Mouse (Mus musculus) hindbrain, postnatal 0 days (tissue): ENCODE data around the gene Eprs. TPM values are rescaled to one million over a fixed set of nuclear protein-coding genes. Genes with fewer than 3 reads are reported as not detected.

ENCODE experiments used
- ATAC-seq: fragments of 200-750 bp; cut with Nextera tagmentation; 2 replicates; pipeline ENCODE4 v1.8.0; 2017; ENCODE audit warnings: mild to moderate bottlenecking, moderate TSS enrichment, moderate library complexity
- DNase-seq: peaks from one replicate; pipeline ENCODE4 v3.0.0-alpha.2; 2015; ENCODE audit warnings: low spot score
- H3K27ac ChIP-seq: fragments of 300-500 bp; sonication (generic); 2 replicates; pipeline ENCODE4 v1.5.1; 2014; ENCODE audit warnings: mild to moderate bottlenecking
- H3K27me3 ChIP-seq: fragments of 300-500 bp; sonication (generic); 2 replicates; pipeline ENCODE4 v1.6.1; 2014; ENCODE audit warnings: low read length, mixed read lengths; ENCODE audit not compliant: insufficient read depth
- H3K36me3 ChIP-seq: fragments of 300-500 bp; sonication (generic); 2 replicates; pipeline ENCODE4 v1.6.1; 2014; ENCODE audit warnings: low read length, mixed read lengths; ENCODE audit not compliant: insufficient read depth
- H3K4me1 ChIP-seq: fragments of 300-500 bp; sonication (generic); 2 replicates; pipeline ENCODE4 v1.6.1; 2014; ENCODE audit warnings: antibody characterized with exemption, low read length, mixed read lengths; ENCODE audit not compliant: insufficient read depth
- H3K4me2 ChIP-seq: fragments of 300-500 bp; sonication (generic); 2 replicates; pipeline ENCODE4 v1.6.1; 2014; ENCODE audit warnings: low read depth, mild to moderate bottlenecking, low read length, moderate library complexity, mixed read lengths
- H3K4me3 ChIP-seq: fragments of 300-500 bp; sonication (generic); 2 replicates; pipeline ENCODE4 v1.5.1; 2014; ENCODE audit warnings: low read length
- H3K9ac ChIP-seq: fragments of 300-500 bp; sonication (generic); replicated peaks from 2 replicates; pipeline ENCODE4 v1.6.1; 2014; ENCODE audit warnings: mild to moderate bottlenecking, low read length, moderate library complexity, mixed read lengths
- H3K9me3 ChIP-seq: fragments of 300-500 bp; sonication (generic); 2 replicates; pipeline ENCODE4 v1.6.1; 2016; ENCODE audit warnings: low read length, mixed read lengths
- CTCF ChIP-seq: IDR thresholded peaks from 2 replicates; pipeline ENCODE4 v1.5.1; 2016; ENCODE audit warnings: antibody characterized with exemption, control low read depth, low read depth
- WGBS: fragments of 180-500 bp; shearing (Covaris S2); extraction: QIAGEN DNeasy Blood & Tissue Kit; methylation state at CpG from one replicate; pipeline ENCODE4 v1.1.7; 2014; 5-methylcytosine and 5-hydroxymethylcytosine counted together
- polyA plus RNA-seq: library from polyadenylated mRNA; unstranded; fragments of >200 nt; fragmentation: Nextera tagmentation; extraction: Ambion mirVana; gene quantifications from 2 replicates; pipeline ENCODE4 v1.2.1, GENCODE M21; 2015
- total RNA-seq: library from RNA; depleted of rRNA; stranded (reverse); fragments of >200 nt; gene quantifications from 2 replicates; pipeline ENCODE4 v1.2.3, GENCODE M21; 2014

The Eprs gene
- total and polyA plus RNA-seq, 2 experiments from 2014 or later: 66.0 to 135 TPM

DNA sequence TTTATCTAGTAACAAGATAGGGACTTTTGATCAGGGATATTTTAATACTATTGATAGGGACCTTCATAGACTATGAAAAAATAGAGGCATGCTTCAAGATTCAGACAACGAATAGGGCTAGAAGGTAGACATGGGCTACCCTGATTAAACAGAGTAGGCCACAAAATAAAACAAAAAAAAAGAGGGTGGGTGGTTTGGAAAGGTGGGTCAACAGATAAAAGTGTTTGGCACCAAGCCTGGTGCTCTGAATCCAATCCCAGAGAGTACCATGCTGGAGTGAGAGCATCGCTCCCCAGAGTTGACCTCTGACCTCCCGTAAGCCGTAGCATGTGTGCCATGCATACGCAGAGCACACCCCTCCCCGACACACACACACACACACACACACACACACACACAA lies 89.6 kb downstream of the Eprs start:
- ATAC-seq (no peak), DNase-seq (no peak)
- Histone ChIP-seq H3K4me1 (peaks cover 12% of the 10 kb centered on the region), H3K4me3 (no peak overlapping the region), H3K36me3 (no peaks in the 10 kb centered on the region), H3K9ac (no peak overlapping the region), H3K9me3 (no peaks in the 10 kb centered on the region), H3K27me3 (no peaks in the 10 kb centered on the region), H3K27ac (no peak overlapping the region), H3K4me2 (no peak overlapping the region)
- WGBS: 92% methylated on average over 6 of the region's 6 CpGs
- no peak for TF ChIP-seq CTCF

DNA sequence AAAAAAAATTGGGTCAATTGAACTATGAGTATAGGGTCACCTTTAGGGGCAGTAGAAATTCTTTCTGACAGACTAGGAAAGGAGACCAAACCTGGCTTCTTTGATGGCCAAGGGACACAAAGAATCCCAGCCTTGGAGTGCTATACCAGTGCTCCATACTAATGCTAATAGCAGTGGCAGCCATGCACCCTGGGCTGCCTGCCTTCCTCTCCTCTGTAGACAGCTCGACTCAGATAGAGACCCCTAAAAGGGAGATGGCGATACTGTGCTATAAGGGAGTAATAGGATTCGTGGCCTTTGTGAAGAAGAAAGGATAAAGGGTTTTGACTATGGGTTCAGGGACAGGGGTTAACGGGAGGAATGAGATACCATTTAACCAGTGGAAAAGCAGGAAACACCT lies 91.3 kb downstream of the Eprs start:
- peaks cover 16% of the 10 kb centered on the region for H3K4me1 ChIP-seq
- no peaks in the 10 kb centered on the region for H3K9me3 ChIP-seq
- peak overlapping the region; percentile 95 for H3K9ac ChIP-seq
- H3K27ac ChIP-seq: peak overlapping the region; percentile 89
- H3K4me3 ChIP-seq: peak overlapping the region; percentile 82
- no peak for TF ChIP-seq CTCF
- WGBS: 27% methylated on average over 4 of the region's 4 CpGs
- no peaks in the 10 kb centered on the region for H3K36me3 ChIP-seq
- DNase-seq: no peak
- peak overlapping the region; percentile 76 for H3K4me2 ChIP-seq
- H3K27me3 ChIP-seq: no peaks in the 10 kb centered on the region
- ATAC-seq: peak; percentile 27; the same call in 1 of the 2 replicates

DNA sequence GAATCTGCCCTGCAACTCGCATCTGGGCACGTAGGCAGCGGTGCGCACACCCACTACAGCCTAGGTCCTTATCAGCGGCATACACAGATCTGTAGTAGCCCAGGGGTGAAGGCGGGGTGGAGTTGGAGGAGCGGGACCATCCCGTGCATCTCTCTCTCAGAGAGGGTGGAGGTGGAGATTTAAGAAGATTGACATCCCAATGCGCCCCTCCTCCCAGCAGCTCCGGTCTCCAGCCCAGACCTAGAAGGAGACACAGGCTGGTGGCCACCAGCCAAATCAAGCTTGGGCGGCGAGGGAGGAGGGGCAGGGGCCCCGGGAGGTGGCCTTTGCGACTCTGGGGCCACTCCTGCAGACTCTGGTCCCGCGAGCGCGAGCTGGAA lies 91.7 kb downstream of the Eprs start, which contains the start of gene Slc30a10:
Gene Slc30a10, plus strand, starts transcription at position 274 of the 380 bp plus-strand sequence.
- no peak for TF ChIP-seq CTCF
- DNase-seq (peak; percentile 87), ATAC-seq (peak; percentile 91)
- Histone ChIP-seq H3K27ac (peak within 1 kb of the TSS; percentile 89), H3K9me3 (no peaks in the 10 kb centered on the region), H3K4me1 (peaks cover 16% of the 10 kb centered on the region), H3K36me3 (peaks cover under 1% of the 10 kb centered on the region; the same call in 1 of the 2 replicates), H3K9ac (peak within 1 kb of the TSS; percentile 95), H3K27me3 (no peaks in the 10 kb centered on the region), H3K4me2 (peak within 1 kb of the TSS; percentile 76), H3K4me3 (peak within 1 kb of the TSS; percentile 82)
- 2% methylated on average over 18 of the region's 18 CpGs for WGBS

DNA sequence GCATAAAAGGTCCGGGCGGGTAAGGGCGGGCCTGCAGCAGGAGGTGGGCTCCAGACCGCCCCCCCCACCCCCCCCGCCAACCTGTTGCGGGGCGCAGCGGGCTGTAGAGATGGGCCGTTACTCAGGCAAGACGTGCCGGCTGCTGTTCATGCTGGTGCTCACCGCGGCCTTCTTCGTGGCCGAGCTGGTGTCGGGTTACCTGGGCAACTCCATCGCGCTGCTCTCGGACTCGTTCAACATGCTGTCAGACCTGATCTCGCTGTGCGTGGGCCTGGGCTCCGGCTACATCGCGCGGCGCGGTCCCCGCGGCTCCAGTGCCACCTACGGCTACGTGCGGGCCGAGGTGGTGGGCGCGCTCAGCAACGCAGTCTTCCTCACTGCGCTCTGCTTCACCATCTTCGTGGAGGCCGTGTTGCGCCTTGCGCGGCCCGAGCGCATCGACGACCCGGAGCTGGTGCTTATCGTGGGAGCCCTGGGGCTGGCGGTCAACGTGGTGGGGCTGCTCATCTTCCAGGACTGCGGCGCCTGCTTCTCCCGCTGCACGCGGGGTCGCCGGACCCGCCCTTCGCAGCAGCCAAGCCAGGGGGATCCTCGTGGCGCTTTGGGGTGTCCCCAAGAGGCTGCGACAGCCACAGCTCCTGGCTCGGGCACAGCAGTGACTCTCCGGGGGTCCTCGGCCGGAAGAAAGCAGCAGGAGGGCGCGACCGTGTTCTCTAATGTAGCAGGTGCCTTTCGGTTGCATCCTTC lies 92.3 kb downstream of the Eprs start:
- Histone ChIP-seq H3K4me2 (peak overlapping the region; percentile 76), H3K4me3 (peak overlapping the region; percentile 82), H3K9me3 (no peaks in the 10 kb centered on the region), H3K27me3 (no peaks in the 10 kb centered on the region), H3K27ac (peak overlapping the region; percentile 89), H3K9ac (peak overlapping the region; percentile 95), H3K36me3 (peaks cover 4% of the 10 kb centered on the region; the same call in 1 of the 2 replicates), H3K4me1 (peaks cover 16% of the 10 kb centered on the region)
- DNase-seq: peak; percentile 44
- 0% methylated on average over 71 of the region's 71 CpGs for WGBS
- ATAC-seq: no peak; the same call in none of the 2 replicates
- TF ChIP-seq CTCF: no peak

DNA sequence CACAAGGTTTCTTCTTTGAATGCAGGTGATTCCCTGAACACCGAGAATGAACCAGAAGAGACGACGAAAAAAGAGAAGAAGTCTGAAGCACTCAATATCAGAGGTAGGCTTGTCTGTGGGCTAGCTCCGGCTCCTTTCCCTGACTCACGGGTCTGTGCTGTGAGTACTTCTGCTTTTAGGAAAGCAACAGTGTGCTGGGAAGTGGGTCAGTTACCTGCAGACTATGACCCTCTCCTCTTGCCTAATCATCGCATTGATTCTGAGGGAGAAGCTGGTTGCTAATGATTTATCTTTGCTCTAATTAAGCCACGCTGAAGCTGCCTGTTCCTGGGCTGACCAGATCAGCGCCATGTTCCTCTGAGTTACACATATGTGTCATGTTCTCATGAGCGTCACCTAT lies 93.5 kb downstream of the Eprs start:
- TF ChIP-seq CTCF: no peak
- DNase-seq (no peak), ATAC-seq (no peak)
- Histone ChIP-seq H3K9me3 (no peaks in the 10 kb centered on the region), H3K4me1 (peaks cover 19% of the 10 kb centered on the region), H3K4me2 (peak overlapping the region; percentile 76), H3K27ac (no peak overlapping the region), H3K4me3 (peak overlapping the region; percentile 82), H3K9ac (peak overlapping the region; percentile 95), H3K27me3 (no peaks in the 10 kb centered on the region), H3K36me3 (peaks cover 4% of the 10 kb centered on the region; the same call in 1 of the 2 replicates)
- 76% methylated on average over 9 of the region's 9 CpGs for WGBS

DNA sequence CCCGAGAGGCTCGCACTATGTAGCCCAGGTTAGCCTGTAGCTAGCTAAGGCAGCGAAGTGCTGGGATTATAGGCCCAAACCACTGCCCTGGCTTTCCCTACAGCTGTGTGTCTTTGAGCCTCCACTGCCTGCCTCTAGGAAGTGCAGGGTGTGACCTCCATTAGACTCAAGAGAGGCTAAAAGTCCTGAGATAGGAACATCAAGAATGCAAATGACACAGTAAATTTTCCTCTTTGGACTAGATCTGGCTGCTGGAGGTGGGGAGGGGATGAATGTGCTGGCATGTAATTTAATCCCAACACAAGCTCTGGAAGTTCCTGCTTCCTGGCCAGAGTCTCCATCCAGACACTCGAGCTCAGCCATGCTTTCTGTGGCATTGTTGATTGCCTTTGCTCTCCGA lies 97.3 kb downstream of the Eprs start:
- TF ChIP-seq CTCF: no peak
- H3K9ac ChIP-seq: no peak overlapping the region
- peaks cover 29% of the 10 kb centered on the region for H3K36me3 ChIP-seq
- no peak overlapping the region for H3K4me3 ChIP-seq
- H3K4me2 ChIP-seq: no peak overlapping the region
- no peak for ATAC-seq
- H3K27me3 ChIP-seq: no peaks in the 10 kb centered on the region
- no peak overlapping the region for H3K27ac ChIP-seq
- H3K4me1 ChIP-seq: peaks cover 19% of the 10 kb centered on the region
- 84% methylated on average over 5 of the region's 5 CpGs for WGBS
- no peaks in the 10 kb centered on the region for H3K9me3 ChIP-seq
- DNase-seq: no peak

DNA sequence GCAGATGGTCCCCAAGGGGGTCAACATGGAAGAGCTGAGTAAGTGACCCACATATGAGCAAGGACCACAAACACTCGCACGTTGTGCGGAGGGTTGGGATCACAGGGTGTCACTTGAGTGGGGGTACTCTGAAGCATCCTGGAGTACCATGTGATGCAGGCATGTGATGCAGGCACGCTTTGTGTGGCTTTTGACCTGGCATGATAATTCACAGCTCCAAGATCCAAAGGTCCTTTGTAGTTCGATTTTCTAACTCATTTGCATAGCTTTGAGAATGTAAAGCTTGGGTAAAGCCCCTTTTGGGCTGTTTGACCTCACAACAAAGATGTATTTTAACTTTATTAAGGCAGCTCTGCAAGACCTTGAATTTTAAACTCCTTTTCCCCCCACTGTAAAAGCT lies 100.0 kb downstream of the Eprs start:
- Histone ChIP-seq H3K27ac (no peak overlapping the region), H3K9me3 (no peaks in the 10 kb centered on the region), H3K27me3 (no peaks in the 10 kb centered on the region), H3K36me3 (peaks cover 32% of the 10 kb centered on the region), H3K9ac (no peak overlapping the region), H3K4me3 (no peak overlapping the region), H3K4me2 (no peak overlapping the region), H3K4me1 (peaks cover 3% of the 10 kb centered on the region; the same call in 1 of the 2 replicates)
- WGBS: 60% methylated on average over 5 of the region's 5 CpGs
- DNase-seq (no peak), ATAC-seq (no peak)
- no peak for TF ChIP-seq CTCF
